Mouse (Mus musculus) lung, postnatal 0 days (tissue): ENCODE measurements around the gene Osbp2. TPM values are rescaled to one million over a fixed set of nuclear protein-coding genes. Genes with fewer than 3 reads are reported as not detected.

Source experiments
- ATAC-seq: fragments of 200-750 bp; cut with Nextera tagmentation; 2 replicates; pipeline ENCODE4 v1.8.0; 2017; ENCODE audit warnings: moderate library complexity
- DNase-seq: peaks from one replicate; pipeline ENCODE4 v3.0.0-alpha.2; 2016; ENCODE audit warnings: low spot score
- H3K27ac ChIP-seq: fragments of 300-500 bp; sonication (generic); 2 replicates; pipeline ENCODE4 v1.5.1; 2014; ENCODE audit warnings: antibody characterized with exemption, mild to moderate bottlenecking, low read length, mixed read lengths
- H3K27me3 ChIP-seq: fragments of 300-500 bp; sonication (generic); replicated peaks from 2 replicates; pipeline ENCODE4 v1.6.1; 2014; ENCODE audit warnings: low read length, mixed read lengths; ENCODE audit not compliant: insufficient read depth
- H3K36me3 ChIP-seq: fragments of 300-500 bp; sonication (generic); 2 replicates; pipeline ENCODE4 v1.6.1; 2014; ENCODE audit warnings: low read length, mixed read lengths; ENCODE audit not compliant: insufficient read depth
- H3K4me1 ChIP-seq: fragments of 300-500 bp; sonication (generic); 2 replicates; pipeline ENCODE4 v1.6.1; 2014; ENCODE audit warnings: antibody characterized with exemption, low read depth, low read length, mixed read lengths; ENCODE audit not compliant: insufficient read depth
- H3K4me2 ChIP-seq: fragments of 300-500 bp; sonication (generic); replicated peaks from 2 replicates; pipeline ENCODE4 v1.6.1; 2014; ENCODE audit warnings: low read depth, mild to moderate bottlenecking, low read length, moderate library complexity, mixed read lengths
- H3K4me3 ChIP-seq: fragments of 300-500 bp; sonication (generic); 2 replicates; pipeline ENCODE4 v1.5.1; 2014; ENCODE audit warnings: low read depth, low read length
- H3K9ac ChIP-seq: fragments of 300-500 bp; sonication (generic); replicated peaks from 2 replicates; pipeline ENCODE4 v1.6.1; 2014; ENCODE audit warnings: low read depth, mild to moderate bottlenecking
- H3K9me3 ChIP-seq: fragments of 300-500 bp; sonication (generic); 2 replicates; pipeline ENCODE4 v1.6.1; 2016; ENCODE audit warnings: low read length, mixed read lengths
- CTCF ChIP-seq: IDR thresholded peaks from 2 replicates; pipeline ENCODE4 v1.5.1; 2016; ENCODE audit warnings: antibody characterized with exemption, mild to moderate bottlenecking
- EP300 ChIP-seq: IDR thresholded peaks from 2 replicates; pipeline ENCODE4 v1.6.1; 2016; ENCODE audit warnings: antibody characterized with exemption, mild to moderate bottlenecking, control low read depth
- WGBS: fragments of 180-500 bp; shearing (Covaris S2); extraction: QIAGEN DNeasy Blood & Tissue Kit; methylation state at CpG from one replicate; pipeline ENCODE4 v1.1.7; 2014; 5-methylcytosine and 5-hydroxymethylcytosine counted together
- polyA plus RNA-seq: library from polyadenylated mRNA; unstranded; fragments of >200 nt; fragmentation: Nextera tagmentation; extraction: Ambion mirVana; gene quantifications from 2 replicates; pipeline ENCODE4 v1.2.1, GENCODE M21; 2015

The Osbp2 gene
- polyA plus RNA-seq, 1 experiment from 2014 or later = 0.17 TPM

DNA sequence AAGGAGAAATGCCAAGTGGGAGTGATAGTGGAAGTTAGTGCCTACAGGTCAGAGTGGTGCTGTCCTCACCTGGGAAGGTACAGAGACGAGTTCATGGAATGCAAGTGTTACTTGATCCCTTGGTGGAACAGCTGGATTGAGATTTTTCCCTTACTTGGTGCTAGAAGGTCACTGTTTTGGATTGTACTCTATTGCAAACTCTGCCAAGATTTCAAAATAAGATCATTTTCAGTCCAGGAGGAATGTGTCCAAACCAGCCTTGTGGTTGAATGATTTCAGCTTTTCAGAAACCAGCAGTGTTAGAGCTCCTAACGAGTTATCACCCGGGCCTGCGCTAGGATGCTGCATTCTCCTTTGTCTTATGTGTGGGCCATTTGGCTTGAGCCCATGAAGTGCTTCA is 189.2 kb downstream of the Osbp2 start:
- TF ChIP-seq EP300 = no peak
- TF ChIP-seq CTCF = no peak
- H3K4me1 ChIP-seq = no peaks in the 10 kb centered on the region
- ATAC-seq = no peak; the same call in 1 of the 2 replicates
- H3K27me3 ChIP-seq = no peaks in the 10 kb centered on the region
- no peak overlapping the region for H3K4me2 ChIP-seq
- no peaks in the 10 kb centered on the region for H3K9me3 ChIP-seq
- no peak overlapping the region for H3K27ac ChIP-seq
- no peak overlapping the region for H3K4me3 ChIP-seq
- peak; percentile 62 for DNase-seq
- H3K36me3 ChIP-seq = peaks cover 36% of the 10 kb centered on the region
- 68% methylated on average over 4 of the region's 4 CpGs for WGBS
- no peak overlapping the region for H3K9ac ChIP-seq

DNA sequence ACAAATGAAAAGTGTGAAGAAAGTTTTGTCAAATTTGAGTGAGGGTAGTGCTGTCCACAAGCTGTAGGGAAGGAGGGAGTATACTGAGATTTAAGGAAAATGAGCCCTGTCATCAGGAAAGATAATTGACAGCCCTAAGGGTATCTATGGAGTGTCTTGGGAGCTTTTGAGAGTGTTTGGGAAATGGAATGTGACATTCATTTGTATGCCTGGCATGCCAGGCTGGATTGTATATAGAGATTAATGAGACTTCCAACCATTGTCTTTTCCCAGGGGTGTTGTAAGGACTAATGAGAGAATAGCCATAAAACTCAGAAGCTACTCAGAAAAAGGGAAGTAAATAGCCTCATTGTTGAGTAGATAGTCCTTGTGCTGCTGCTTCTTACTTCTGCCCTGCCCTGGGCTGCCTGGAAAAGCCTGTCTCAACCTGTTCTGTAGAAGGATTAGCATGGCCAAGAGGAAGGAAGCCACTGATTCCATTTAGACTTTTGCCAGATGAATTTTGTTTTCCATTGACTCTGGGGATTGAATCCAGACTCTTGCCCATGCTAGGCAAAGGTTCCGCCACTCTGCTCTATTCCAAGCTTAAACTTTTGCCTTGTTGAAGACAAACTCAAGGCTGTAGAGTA is 192.6 kb downstream of the Osbp2 start:
- no peak overlapping the region for H3K9ac ChIP-seq
- H3K4me1 ChIP-seq = no peaks in the 10 kb centered on the region
- no peak overlapping the region for H3K4me2 ChIP-seq
- TF ChIP-seq CTCF (no peak), EP300 (no peak)
- no peaks in the 10 kb centered on the region for H3K9me3 ChIP-seq
- ATAC-seq (no peak), DNase-seq (no peak)
- no peak overlapping the region for H3K4me3 ChIP-seq
- peaks cover 28% of the 10 kb centered on the region for H3K36me3 ChIP-seq
- H3K27ac ChIP-seq = no peak overlapping the region
- H3K27me3 ChIP-seq = no peaks in the 10 kb centered on the region
- WGBS = 97% methylated on average over 1 of the region's 1 CpGs

GRCm38 (mm10) chr11:3669849-3670248 is 193.9 kb downstream of the Osbp2 start:
- H3K4me1 ChIP-seq = no peaks in the 10 kb centered on the region
- no peaks in the 10 kb centered on the region for H3K9me3 ChIP-seq
- DNase-seq (peak; percentile 41), ATAC-seq (no peak)
- H3K36me3 ChIP-seq = peaks cover 21% of the 10 kb centered on the region; the same call in 1 of the 2 replicates
- no peak overlapping the region for H3K27ac ChIP-seq
- H3K4me3 ChIP-seq = no peak overlapping the region
- no peaks in the 10 kb centered on the region for H3K27me3 ChIP-seq
- H3K9ac ChIP-seq = no peak overlapping the region
- no peak for TF ChIP-seq CTCF
- TF ChIP-seq EP300 = no peak
- H3K4me2 ChIP-seq = no peak overlapping the region

DNA sequence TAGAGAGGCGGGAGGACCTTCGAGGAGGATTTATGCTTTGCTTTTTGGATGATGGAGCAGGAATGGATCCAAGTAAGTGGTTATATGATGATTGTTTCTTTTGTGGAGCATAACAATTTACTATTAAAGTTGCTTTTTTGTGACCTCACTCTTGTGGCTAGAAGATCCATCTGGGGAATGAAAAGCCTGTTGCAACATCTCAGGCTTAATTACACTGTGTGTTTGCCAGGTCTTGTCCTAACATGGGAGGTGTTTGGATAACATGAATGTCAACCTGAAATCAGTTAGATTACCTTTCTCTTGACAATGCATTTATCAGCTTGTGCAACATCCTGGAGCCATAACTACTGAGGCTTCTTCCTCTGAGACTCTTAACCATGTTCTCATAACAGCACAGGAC is 194.9 kb downstream of the Osbp2 start:
- peak; percentile 39 for DNase-seq
- WGBS = 65% methylated on average over 2 of the region's 2 CpGs
- no peaks in the 10 kb centered on the region for H3K4me1 ChIP-seq
- no peaks in the 10 kb centered on the region for H3K27me3 ChIP-seq
- no peak overlapping the region for H3K27ac ChIP-seq
- no peak overlapping the region for H3K9ac ChIP-seq
- H3K9me3 ChIP-seq = no peaks in the 10 kb centered on the region
- H3K36me3 ChIP-seq = peaks cover 26% of the 10 kb centered on the region; the same call in 1 of the 2 replicates
- ATAC-seq = no peak
- no peak overlapping the region for H3K4me2 ChIP-seq
- TF ChIP-seq EP300 = no peak
- no peak for TF ChIP-seq CTCF
- no peak overlapping the region for H3K4me3 ChIP-seq

DNA sequence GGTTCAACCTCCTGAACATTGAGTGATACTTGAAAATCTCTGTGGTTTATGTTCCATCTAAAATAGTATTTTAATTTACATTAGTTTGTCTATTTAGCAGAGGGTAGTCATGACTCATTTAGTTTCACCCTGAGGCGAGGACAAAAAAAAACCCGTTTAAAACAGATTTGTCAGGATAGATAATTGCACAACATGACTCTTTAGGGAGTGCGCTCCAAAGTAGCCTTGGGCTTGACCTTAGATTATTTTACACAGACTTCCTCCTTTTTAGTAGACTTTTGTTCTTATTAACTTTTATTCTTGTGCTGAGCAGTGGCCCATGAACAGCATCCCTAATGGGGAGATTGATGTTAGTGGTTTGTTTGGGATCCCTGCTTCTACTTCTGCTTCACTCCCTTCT is 196.2 kb downstream of the Osbp2 start:
- no peak for TF ChIP-seq CTCF
- no peak for TF ChIP-seq EP300
- ATAC-seq (no peak; the same call in 1 of the 2 replicates), DNase-seq (peak; percentile 55)
- 43% methylated on average over 3 of the region's 3 CpGs for WGBS
- Histone ChIP-seq H3K9me3 (no peaks in the 10 kb centered on the region), H3K36me3 (peaks cover 21% of the 10 kb centered on the region), H3K9ac (no peak overlapping the region), H3K4me2 (no peak overlapping the region), H3K27ac (no peak overlapping the region), H3K4me3 (no peak overlapping the region), H3K4me1 (no peaks in the 10 kb centered on the region), H3K27me3 (no peaks in the 10 kb centered on the region)

GRCm38 (mm10) chr11:3661964-3662363 is 201.7 kb downstream of the Osbp2 start:
- Histone ChIP-seq H3K9ac (no peak overlapping the region), H3K4me2 (no peak overlapping the region), H3K9me3 (no peaks in the 10 kb centered on the region), H3K36me3 (peaks cover 13% of the 10 kb centered on the region), H3K4me1 (no peaks in the 10 kb centered on the region), H3K27me3 (no peaks in the 10 kb centered on the region), H3K27ac (no peak overlapping the region), H3K4me3 (no peak overlapping the region)
- ATAC-seq (no peak), DNase-seq (no peak)
- WGBS = 89% methylated on average over 2 of the region's 2 CpGs
- TF ChIP-seq CTCF (no peak), EP300 (no peak)

Other genes with a start within 250 kb of the Osbp2 start
- 9.9 and 10.2 TPM in 2 replicates for gene Morc2a, start 214.7 kb downstream of the Osbp2 start, polyA plus RNA-seq
- gene 4921536K21Rik, start 31.2 kb upstream of the Osbp2 start, polyA plus RNA-seq = 0.23 and 0.31 TPM in 2 replicates
- gene Dusp18, start 31.3 kb upstream of the Osbp2 start, polyA plus RNA-seq = 8.3 and 9.3 TPM in 2 replicates
- 8.6 and 10.3 TPM in 2 replicates for gene Slc35e4, start 50.8 kb upstream of the Osbp2 start, polyA plus RNA-seq
- 152 and 170 TPM in 2 replicates for gene Tcn2, start 68.3 kb upstream of the Osbp2 start, polyA plus RNA-seq
- 34.2 and 38.3 TPM in 2 replicates for gene Pes1, start 100.1 kb upstream of the Osbp2 start, polyA plus RNA-seq
- gene 4930556J24Rik, start 112.9 kb upstream of the Osbp2 start, polyA plus RNA-seq = not detected in 2 replicates
- 20.5 and 21.1 TPM in 2 replicates for gene Gal3st1, start 119.7 kb upstream of the Osbp2 start, polyA plus RNA-seq
- 28.0 and 35.9 TPM in 2 replicates for gene Sec14l4, start 167.6 kb upstream of the Osbp2 start, polyA plus RNA-seq
- 529 and 716 TPM in 2 replicates for gene Sec14l3, start 200.9 kb upstream of the Osbp2 start, polyA plus RNA-seq
- 6.4 and 6.5 TPM in 2 replicates for gene Mtfp1, start 231.5 kb upstream of the Osbp2 start, polyA plus RNA-seq